Mouse (Mus musculus): ENCODE data around the gene Hspb9.

The Hspb9 gene

DNA sequence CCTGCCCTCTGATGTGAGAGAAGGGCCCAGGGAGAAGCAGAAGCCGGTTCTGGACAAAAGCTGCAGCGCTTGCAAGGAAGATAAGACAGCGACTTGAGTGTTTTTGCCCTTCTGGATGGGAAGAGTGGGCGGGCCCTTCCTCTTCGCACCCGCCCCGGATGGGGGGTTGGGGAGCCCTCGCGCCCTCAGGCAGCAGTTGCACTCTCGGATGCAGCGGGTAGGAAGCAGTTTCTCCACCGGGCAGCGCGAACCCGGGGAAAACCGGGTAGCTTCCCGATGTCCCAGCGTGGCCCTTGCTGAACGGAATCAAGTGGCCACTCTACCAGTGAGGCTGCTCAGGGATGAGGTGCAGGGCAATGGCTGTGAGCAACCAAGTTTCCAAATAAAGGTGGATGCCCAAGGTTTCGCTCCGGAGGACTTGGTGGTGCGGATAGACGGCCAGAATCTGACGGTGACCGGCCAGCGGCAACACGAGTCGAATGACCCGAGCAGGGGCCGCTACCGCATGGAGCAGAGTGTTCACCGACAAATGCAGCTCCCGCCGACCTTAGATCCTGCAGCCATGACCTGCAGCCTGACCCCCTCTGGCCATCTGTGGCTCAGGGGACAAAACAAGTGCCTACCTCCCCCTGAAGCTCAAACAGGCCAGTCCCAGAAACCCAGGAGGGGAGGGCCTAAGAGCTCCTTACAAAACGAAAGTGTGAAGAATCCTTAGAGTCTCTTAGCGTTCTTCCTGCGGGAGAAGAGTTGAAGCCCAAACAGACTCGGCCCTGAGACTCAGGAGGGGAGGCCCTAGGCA lies at the start of gene Hspb9:
Gene Hspb9, plus strand, starts transcription at position 116 of the 799 bp plus-strand sequence.
- no peak for DNase-seq (ENCODE audit: low read depth, low spot score)

DNA sequence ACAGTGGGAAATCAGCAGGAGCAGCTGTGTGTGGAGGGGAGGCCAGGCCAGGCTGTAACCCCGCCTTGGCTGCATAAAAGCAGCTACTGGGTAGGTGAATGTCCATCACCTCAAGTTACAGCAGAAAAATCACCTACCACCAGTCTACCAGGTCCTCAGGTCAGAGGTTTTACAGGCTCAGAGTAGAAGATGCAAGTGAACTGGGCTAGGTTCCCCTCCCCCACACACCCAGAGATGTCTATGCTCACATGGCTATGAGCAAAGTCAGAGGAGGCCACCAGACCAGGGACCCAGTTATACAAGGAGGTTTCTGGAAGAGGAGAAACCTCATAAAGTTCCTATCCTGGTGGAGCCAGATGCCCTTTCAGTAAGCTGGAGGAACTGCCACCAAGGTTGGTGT lies 42.6 kb upstream of the Hspb9 start:
- no peak for DNase-seq (ENCODE audit: low read depth, low spot score)

DNA sequence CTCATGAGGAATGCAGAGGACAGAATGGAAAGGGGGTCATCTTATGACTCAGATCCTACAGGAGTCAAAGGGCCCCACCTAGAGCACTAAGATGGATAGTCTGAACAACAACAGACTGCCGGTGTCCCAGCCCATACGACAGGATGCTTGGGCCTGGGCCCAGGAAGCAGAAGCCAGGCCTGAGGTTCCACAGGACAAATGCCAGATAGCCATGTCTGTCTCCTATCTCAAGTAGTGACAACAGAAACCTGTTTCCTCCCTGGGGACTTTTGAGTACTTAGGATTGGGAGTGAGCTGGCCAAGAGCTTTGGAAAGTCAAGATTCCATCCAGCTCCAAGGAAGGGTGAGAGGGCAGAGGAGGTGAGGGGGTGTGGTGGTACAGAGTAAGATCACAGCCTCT lies 41.7 kb upstream of the Hspb9 start:
- no peak for DNase-seq (ENCODE audit: low read depth, low spot score)

DNA sequence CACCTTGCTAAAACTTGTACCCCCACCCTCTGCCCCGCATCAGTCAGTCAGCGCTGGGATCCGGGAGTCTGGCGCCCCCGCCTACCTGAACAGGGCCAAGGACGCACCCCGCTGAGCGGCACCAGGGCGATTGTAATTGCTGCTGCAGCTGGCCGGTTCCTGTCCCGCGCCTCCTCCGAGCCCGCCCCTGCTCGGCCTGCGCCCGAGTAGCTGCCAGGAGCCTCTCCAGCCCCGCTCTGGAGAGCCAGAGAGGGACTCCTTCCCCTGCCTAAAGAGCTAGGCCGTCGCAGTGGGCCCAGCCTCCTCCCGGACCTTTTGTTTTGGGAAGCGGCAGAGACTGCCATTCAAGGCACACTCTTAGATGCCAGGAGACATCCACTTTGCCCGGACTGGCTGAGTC lies 40.5 kb upstream of the Hspb9 start:
- no peak for DNase-seq (ENCODE audit: low read depth, low spot score)

DNA sequence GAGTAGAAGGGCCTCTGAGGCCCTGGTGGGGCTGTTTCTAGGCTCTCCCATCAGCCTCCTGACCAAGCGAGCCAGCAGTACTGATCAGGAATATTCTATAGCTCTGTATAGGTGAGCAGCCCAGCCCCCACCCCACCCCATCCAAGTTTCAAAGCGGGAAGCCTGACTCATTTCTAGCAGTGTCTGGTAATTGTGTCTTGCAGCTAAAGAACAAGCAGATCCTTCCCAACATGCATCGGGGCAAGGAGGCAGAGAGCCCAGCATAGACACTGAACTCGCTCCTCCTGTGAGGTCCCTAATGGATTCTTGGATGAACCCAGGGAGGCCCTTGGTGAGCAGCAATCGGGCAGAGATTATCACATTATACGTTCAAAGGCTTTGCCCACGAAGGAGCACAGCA lies 35.8 kb upstream of the Hspb9 start:
- no peak for DNase-seq (ENCODE audit: low read depth, low spot score)

DNA sequence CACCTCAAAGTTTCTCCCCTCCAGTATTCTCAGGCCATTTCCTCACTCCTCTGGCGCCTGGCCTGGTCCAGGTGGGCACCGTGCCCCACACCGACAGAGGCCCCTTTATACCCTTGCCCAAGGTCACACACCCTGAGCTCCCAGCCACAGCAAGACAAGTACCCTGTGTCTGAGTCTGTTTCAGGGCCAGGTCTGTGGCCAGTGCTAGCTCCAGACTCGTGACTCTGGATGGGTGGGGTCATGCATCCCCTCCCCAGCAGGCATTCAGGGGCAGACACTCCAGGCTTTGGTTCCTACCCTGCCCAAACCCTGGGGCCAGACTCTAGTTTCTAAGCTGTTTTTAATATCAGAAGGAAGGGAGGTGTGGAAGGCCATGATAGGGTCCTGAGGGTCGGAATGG lies 31.8 kb upstream of the Hspb9 start:
- no peak for DNase-seq (ENCODE audit: low read depth, low spot score)

DNA sequence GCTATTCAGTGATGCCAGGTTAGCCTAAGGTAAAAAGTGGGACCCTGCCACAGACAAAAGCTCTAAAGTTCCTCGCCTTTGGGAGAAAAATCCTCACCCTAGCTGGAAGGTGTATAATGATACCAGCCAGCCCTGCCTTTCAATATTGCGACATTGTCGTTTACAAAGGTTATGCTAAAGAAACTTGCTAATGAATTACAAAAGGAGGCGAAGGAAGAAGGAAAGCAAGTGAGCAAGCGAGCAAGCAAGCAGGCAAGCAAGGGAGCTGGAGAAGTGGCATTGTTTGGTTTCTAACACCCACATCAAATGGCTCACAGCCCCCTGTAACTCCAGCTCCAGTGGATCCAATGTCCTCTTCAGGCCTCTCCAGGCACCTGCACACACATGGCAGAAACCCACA lies 31.1 kb upstream of the Hspb9 start:
- DNase-seq (ENCODE audit: low read depth, low spot score): no peak

DNA sequence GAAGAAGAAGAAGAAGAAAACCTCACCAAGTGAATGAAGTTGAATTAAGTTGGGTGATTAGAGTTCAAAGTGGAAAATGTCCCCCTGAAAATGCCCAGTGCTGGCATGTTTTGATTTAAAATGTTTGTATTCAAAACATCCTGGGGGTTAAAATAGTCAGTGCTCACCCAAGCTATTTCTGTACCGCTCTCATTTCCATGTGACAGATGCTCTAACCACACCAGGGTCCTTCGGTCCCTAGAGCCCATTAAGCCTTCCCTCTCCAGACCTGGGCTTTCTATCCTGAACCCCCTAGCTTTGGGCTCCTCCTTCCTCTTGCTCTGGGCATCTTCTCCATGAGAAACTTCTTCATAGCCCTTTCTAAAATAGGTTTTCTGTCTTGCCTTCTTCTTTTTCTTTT lies 29.6 kb upstream of the Hspb9 start:
- no peak for DNase-seq (ENCODE audit: low read depth, low spot score)

DNA sequence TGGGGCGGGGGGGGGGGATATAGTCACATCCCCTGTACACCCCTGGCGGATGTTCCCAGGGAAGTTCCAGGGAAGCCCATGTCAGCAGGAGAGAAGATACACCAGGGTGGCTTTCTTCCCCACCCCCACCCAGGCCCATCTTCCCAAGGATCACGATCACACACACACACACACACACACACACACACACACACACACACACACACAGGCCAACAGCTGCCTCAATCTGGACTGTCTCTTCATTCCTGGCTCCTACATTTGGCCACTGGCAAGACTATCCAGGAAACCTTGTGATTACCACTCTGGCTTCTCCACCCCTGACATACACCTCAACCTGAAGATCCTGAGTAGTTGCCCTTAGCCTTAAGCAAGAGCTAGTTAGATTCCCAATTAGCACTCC lies 28.3 kb upstream of the Hspb9 start:
- no peak for DNase-seq (ENCODE audit: low read depth, low spot score)

DNA sequence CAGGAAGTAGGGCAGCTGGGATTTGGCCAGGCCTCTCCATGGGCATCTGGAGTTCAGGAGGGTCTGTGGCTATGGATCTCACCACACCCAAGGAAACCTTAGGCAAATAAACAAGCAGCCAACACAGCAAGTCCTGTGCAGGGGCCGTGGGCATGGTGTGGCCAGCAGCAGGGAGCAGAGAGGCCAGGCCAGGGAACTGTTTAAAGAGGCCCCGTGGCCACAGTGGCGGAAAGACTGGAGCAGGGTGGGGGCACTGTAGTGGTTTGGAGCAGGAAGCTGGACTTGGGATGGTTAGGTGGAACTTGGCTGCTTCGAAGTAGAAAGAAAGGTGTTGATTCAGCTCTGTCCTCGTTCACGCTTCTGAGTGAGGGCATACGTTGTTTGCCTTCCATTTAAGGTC lies 26.4 kb upstream of the Hspb9 start:
- no peak for DNase-seq (ENCODE audit: low read depth, low spot score)

DNA sequence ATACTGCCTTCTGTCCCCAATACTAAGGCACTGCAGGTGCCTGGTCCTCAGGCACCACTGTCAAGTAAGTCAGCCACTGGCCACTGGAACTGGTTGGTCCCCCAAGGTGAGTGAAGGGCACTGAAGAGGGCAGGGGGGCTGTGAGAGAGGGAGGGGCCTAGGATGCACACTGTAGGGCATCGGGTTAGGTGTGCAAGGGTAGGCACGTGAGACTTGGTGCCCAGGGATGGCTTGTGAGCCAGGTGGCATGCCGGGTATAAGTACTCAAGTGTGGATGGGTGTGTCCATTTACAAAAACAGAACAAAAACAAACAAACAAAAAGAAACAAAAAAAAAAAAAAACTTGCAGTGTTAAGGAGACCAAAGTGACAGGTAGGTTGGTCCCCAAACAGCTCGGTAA lies 25.2 kb upstream of the Hspb9 start:
- DNase-seq (ENCODE audit: low read depth, low spot score): no peak

DNA sequence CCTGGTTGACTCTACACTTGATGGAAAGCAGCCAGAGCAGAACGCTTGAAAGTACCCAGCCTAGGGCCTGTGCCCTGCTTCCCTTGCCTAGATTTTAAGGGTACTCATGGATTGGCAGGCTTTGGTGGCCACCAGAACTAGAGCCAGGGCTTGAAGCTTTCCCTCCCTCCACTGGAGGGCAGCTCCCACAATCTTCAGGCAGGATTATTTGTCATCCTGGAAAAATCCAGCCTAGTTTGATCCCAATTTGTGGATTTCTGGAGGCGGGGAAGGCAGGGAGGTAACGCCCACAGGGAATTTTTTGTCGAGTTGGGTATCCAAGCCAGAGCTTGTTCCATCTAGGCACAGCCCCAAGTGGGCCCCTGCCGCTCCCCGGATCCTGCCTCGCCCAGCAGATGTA lies 23.3 kb upstream of the Hspb9 start:
- no peak for DNase-seq (ENCODE audit: low read depth, low spot score)

DNA sequence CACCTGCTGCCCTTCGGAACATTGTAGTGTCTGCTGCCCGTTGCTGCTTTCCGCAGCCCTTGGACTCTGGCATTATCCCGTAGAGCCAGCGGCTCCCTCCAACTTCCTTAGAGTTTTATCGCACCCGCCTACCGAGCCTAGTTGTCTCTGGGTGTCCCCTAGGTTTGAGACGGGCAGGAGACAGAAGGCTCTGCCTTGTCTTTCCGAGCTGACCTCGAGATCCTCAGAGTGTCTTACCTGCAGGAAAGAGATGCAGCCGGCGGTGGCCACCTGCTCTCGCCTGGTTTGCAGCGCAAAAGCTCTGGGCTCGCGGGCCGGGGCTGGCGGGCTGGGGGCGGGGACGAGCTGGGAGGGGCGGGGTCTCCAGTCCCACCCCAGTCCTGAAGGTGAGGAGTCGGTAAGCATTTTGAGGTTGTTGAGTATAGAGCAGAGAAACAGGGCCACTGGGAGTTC lies 21.5 kb upstream of the Hspb9 start, which contains the start of gene Zfp385c:
Gene Zfp385c, minus strand, starts transcription at position 292 of the 453 bp plus-strand sequence.
- no peak for DNase-seq (ENCODE audit: low read depth, low spot score)

DNA sequence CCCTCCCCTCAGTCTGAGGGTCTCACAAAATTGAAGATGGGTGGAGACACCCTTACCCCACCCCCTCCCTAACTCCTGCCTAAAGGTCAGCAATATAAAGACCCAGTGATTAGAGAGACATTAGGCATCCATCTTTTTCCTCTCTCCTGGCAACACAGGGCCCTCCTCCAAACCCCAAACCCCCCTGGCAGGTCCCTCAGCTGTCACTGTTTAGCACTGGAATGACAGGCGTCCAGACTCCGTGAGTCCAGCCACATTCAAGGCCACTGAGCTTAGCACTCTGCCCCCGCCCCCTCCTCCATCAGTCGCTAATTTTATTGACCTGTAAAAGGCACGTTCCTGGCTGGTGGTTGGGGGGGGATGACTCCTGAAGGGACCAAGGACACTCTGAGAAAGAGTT lies 20.5 kb upstream of the Hspb9 start:
- no peak for DNase-seq (ENCODE audit: low read depth, low spot score)

DNA sequence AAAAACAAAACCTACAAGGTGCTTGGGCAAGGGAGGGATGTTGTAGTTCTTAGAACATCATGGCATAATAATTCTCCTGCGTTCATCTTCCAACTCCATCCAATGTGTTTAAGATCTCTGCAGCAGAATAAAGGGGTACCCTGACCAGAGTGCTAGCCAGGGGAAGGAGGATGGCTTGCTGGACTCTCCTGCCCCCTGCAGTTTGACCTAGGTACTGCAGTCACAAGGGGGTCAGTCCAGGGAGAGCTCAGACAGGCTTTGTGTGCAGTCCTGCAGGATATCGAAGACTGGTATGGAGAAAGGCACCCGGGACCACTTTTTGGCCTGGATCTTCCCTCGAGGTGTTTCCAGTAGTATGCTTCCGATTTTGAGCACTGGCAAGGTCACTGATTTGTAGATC lies 18.7 kb upstream of the Hspb9 start:
- DNase-seq (ENCODE audit: low read depth, low spot score): no peak

DNA sequence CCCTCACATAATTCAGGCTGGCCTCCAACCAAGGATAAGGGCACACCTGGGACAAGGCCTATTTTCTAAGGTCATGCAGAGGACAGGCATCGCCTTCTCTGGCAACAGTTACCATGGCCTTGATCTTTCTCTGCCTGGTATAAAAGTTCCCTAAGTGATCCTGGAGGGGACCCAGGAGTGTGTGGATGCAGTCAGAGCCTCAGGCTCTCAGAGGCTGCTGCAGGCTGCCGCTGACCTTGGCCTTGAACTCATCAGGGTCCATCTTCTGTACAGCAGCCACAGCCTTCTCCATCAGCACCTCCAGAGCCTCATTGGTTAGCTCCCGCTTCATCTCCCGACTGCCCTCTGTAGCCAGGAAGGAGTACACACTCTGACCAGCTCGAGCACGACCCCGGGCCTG lies 15.7 kb upstream of the Hspb9 start:
- no peak for DNase-seq (ENCODE audit: low read depth, low spot score)

DNA sequence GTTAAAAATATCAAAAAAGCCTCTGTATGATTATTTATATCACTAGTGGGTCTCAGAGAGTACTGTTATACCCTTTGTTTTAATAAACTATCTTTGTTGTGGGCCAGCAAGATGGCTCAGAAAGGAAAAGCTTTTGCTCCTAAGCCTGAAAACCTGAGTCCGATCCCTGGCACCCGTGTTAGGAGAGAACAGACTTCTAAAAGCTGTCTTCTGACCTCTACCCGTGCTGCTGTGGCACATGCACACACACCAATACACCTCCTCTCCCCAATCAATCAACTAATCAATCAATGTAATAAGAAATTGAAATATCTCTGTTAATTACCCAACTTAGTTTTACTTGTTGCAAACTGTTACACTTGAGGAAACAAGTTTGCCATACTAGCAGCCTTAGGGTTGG lies 12.9 kb upstream of the Hspb9 start:
- DNase-seq (ENCODE audit: low read depth, low spot score): no peak

DNA sequence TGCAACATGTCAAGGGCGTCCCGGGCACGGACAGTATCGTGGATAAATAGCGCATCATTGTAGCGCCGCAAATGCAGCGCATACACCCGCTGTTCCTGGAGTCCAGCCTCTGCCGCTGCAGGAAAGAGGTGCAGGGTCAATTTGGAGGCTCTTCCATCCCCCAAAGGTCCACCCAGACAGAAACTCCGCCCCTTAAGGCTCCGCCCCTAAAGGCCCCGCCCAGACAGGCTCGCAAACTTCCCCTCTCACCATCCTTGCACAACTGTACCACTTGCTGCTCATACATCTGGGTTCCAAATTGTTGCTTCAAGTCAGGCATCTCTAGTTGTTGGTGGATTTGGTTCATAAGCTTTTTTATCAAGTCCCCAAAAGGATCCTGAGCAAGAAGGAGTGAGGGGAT lies 12.3 kb upstream of the Hspb9 start:
- no peak for DNase-seq (ENCODE audit: low read depth, low spot score)

DNA sequence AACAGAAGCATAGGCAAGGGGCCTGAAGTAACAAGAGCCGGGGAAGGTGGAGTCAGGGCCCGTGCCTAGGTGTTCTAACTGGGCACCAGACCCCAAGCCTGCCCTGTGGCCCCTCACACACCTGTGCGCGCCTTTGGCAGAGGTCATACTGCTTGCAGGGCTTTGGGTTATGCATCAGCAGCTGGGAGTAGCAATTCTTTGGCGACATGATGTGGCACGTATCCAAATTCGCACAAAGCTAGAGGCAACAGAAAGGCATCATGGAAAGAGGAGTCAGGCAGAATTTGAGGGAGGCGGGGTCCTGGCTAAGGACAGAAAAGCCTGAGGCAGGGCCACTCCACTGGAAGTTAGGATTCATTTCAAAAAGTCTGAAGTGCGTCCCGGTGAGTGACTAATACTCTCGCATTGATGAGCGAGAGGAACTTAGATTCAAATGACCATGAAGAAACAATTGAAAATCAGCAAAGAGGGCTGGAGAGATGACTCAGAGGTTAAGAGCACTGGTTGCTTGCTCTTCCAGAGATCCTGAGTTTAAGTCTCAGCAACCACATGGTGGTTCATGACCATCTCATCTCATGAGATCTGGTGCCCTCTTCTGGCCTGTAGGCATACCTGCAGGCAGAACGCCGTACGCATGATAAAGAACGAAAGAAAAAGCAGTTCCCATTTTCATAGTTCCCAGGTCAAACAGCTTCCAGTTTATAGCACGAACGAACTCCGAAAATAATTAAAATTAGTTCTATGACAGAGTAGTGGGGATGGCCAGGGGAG lies 11.4 kb upstream of the Hspb9 start:
- DNase-seq (ENCODE audit: low read depth, low spot score): peak; percentile 54

DNA sequence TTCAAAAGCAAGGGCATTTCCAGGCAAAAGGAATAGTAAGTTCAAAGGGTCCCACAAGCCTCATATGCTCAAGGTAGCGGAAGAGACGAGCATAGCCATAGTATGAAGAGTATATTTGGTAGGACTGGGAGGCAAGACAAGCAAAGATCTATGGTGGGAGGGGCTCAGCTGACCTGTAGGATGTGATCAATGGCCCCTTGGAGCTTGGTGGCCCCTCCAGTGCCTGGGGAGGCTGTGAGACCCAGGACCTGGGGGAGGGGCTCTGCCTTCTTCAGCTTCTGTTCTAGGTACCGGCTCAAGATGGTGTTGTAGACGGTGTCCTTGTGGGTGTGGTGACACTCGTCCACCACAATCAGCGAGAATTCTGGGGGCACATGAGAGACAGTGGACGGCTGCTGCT lies 10.7 kb upstream of the Hspb9 start:
- DNase-seq (ENCODE audit: low read depth, low spot score): no peak

DNA sequence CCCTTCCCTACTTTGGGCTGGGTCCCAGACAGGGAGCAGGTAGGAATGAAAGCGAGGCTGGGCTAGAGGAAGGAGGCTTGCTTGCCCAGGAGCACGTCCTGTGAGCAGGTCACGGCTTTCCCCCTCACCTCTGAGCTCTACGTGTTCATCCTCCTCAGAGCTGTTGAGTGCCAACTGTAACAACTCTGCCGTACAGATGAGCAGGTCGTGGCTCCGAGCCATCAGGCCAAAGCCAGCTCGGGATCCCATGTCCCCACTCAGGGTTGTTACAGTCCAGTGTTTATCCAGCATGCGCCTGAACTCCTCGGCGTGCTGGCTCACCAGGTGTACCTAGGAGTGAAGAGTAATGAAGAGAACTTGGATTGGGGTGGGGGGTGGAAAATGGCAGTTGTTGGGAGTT lies 10.3 kb upstream of the Hspb9 start:
- DNase-seq (ENCODE audit: low read depth, low spot score): no peak

DNA sequence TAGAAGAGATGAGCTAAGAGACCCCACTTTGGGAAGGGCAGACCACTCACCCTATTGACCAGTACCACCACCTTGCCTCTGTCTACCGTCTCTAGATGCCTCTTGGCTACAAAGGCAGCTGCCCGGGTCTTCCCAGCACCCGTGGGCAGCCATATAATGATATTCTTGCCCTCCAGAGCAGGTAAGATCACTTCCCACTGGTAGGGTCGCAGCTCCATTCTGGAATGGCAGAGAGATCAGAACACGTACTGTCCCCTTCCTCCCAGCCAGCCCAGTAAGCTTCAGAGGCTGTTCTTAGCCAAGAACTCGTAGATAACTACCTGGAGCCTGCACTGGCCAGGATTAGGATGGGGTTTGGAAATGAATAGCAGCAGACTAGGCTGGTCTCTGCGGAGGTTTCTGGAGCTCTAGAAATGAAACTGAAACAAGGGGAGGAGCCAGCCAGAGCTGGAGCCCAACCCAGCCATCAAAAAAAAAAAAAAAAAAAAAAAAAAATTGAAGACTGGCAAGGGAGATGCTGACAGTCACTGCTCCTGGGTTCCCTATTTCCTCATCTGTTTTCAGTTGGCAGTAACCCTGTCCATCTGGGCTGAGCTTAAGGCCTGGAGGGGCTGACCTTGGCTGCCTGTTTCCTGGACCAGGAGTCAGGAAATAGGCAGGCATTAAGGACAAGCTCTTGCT lies 9.7 kb upstream of the Hspb9 start, which contains the start of gene Dhx58:
Gene Dhx58, minus strand, starts transcription at position 421 of the 681 bp plus-strand sequence.
- no peak for DNase-seq (ENCODE audit: low read depth, low spot score)
